Mouse (Mus musculus) c-Kit-negative CD71-positive TER-119-positive erythroid progenitor cells, embryonic 14.5 days (primary cell): ENCODE data around the gene Hint3.

Experiments used
- DNase-seq: peaks from one replicate; pipeline ENCODE4 v3.0.0-alpha.2; 2013; ENCODE audit warnings: low read depth, low spot score

The Hint3 gene

GRCm38 (mm10) chr10:30587037-30587436 is 42.4 kb downstream of the Hint3 start:
- no peak for DNase-seq

DNA sequence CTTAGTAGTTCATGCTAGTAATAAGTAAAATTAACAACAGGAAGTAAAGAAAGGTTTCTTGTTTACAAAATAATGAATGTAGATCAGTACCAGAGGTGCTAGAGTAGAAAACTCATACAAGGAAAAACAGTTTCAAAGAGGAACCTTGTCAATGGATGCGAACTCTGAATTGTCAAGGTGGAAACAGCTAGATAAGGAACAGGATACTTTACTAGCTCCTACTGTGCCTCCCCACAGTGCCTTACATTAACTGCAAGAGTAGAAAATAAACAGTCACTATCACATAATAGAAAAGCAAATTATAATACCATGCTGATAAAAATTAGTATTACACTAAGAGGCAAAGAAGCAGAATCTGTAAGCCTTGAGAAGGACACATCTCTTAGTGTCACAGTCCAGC is 43.7 kb downstream of the Hint3 start:
- no peak for DNase-seq

DNA sequence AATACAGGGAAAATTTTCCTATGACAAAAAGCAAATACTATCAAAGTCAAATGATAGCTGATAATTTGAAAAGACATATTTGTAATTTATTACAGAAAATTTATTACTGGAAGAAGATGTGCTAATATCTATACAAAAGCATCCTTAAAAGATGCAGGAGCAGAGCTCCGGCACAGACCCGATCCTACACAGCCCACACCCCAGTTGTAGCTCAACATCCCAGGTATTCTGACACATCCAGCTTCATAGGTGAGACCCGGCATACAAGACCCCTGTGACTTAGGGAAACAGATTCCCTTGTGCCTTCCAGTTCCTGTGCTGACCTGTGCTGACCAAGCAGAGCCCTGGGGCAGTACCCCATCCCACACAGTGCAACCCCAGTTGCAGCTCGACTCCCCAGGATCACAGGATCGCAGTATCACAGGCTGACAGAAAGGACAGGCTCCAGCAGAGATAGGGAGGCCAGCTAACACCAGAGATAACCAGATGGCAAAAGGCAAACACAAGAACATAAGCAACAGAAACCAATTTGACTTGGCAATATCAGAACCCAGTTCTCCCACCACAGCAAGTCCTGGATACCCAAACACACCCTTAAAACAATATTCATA is 51.7 kb downstream of the Hint3 start:
- no peak for DNase-seq

DNA sequence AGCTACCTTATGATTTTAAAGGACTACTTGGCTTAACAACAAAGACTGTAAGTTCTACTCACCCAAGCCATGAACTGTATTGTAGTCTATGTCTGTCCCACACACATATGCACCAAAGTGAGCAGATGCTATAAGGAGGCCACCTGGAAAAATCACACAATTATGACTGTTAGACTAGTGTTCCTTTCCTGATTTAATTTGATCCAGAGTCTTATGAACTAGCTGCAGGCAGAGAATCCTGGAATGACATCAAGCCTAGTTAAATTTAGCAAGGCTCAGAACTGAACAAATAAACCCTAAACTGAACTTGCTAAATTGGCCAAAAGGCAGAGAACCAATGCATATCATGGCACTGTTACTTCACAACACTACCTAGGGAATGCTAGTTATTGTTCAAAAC is 63.1 kb downstream of the Hint3 start:
- DNase-seq: no peak

GRCm38 (mm10) chr10:30564651-30565050 is 64.8 kb downstream of the Hint3 start:
- no peak for DNase-seq
